Mouse (Mus musculus) right cerebral cortex, adult 18-20 months (tissue): ENCODE measurements around the gene 4930578G10Rik.
A peak's percentile ranks its signal among the peaks of the same experiment; 100 is the strongest.
"Not testable (repeated sequence)": the region's sequence is repeated elsewhere in the genome, so short reads cannot be mapped to it uniquely, and the experiment has no call there.

Experiments used
- DNase-seq: peaks from one replicate; pipeline ENCODE4 v3.0.0; 2022; ENCODE audit warnings: mixed read lengths

The 4930578G10Rik gene

DNA sequence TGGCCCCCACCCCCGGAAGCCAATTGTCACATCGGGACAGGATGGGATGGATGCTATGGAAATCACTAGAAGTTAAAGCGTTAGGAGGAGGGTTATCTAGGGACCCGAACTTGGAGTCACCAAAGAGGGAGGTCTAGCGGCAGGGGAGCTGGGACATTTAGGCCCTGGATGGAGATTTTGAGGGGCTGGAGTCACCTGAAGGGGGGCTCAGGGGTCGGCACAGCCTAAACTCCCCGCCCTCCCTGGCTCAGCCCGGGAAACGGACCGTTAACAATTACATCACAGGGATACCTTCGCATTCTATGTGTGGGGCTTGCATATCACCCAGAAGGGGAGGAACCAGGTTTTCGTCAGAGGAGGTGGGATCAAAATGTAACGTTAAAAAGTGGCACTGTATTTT, at the start of gene 4930578G10Rik:
TSS of gene 4930578G10Rik (plus strand) at position 301 of the 400 bp plus-strand sequence.
- not testable (repeated sequence) for DNase-seq

DNA sequence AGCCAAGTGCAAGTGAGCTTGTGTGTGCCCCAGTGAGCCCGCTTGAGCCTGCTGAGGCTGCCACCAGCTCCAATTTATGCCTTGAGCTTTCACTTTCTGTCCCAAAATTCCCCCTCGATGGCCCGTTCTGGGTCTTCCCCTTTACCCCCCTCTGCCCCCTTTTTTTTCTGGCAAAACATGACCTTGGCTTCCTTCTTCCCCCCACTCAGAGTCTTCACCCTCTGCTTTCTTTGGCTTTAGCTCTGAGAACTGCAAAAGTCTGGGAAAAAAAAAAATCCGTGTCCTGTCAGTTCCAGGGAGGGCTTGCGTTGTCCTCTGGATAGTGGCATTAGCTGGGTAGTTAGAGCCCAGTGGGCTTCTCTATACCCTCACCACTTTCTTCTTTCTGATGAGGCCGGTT, 21.1 kb downstream of the 4930578G10Rik start, which contains the start of gene Ccl19:
TSS of gene Ccl19 (minus strand) at position 101 of the 400 bp plus-strand sequence.
- DNase-seq, result not testable (repeated sequence)

DNA sequence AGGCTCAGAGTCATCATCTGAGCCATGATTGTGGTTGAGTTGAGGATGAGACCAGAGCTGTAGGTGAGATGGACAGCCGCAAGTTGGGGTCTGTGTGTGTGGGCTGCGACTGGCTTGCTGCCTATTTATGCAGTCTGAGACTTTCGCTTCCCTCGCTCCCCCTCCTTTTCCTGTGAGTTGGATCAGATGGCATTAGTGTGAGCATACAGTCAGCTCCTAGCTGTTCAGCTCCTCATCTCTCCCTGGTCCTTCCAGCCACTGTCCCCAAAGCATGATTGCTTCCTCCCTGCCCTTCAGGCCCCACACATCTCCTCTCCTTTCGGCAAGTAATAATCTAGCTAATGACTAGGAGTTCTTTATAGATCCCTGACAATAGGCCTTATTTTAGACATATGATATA, 38.5 kb downstream of the 4930578G10Rik start, which contains the start of gene Ccl21a:
TSS of gene Ccl21a (minus strand) at position 101 of the 400 bp plus-strand sequence.
- not testable (repeated sequence) for DNase-seq

DNA sequence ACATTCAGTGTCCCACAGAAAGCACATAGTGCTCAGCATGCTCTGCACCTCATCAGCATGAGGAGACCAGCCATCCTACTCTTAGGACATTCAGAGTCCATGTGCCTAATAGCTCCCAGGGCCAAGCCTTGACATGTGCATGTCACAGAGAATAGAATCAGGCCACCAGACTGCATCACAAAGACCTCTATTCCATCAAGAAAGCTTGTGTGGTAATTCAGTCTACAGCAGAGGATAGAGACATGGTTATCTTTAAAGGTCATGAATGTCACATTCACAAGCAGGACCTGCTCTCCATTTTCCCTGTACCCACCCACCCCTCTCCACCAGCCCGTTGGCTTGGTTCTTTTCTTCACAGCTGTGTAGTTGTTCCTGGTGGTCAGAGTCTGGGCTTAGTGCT, 118.4 kb downstream of the 4930578G10Rik start, which contains the start of gene Fam205a1:
TSS of gene Fam205a1 (minus strand) at position 101 of the 400 bp plus-strand sequence.
- DNase-seq, result not testable (repeated sequence)

DNA sequence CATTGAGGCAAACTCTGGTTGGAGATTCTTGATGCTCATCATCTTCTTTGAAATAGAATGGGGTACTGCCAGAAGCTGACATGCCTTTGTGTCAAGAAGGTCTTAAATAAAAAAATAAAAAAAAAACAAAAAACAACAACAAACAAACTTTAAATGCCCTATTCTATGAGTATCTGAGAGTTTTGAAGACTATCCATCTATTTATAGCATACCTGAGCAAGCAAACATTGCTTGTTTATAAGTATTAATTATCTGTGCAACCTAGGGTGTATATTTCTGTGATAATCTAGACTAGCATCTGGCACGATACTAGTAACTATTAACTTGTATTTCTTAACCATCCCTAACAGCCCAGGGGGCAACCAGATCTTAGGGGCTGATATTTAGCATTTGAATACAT, 121.3 kb downstream of the 4930578G10Rik start, which contains the start of gene Gm12394:
TSS of gene Gm12394 (minus strand) at position 101 of the 400 bp plus-strand sequence.
- DNase-seq, result not testable (repeated sequence)

DNA sequence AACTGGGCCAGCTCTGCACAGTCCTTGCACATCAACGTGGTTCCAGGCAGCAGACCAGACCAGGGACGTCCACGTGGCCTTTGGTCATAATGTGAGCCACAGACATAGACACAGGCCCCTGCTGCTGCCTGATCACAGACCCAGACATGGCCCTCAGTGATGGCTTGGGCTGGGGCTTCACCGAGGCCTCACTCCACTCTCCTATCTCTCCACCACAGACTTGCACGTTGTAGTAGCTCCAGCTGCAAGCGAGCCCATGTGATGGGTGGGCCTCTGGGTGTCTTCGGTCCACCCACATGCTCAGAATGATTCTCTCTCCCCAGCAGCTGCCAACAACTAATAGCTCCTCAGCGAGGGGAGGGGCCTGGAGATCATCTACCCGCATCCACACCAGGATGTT, 125.1 kb downstream of the 4930578G10Rik start:
- DNase-seq, result not testable (repeated sequence)

DNA sequence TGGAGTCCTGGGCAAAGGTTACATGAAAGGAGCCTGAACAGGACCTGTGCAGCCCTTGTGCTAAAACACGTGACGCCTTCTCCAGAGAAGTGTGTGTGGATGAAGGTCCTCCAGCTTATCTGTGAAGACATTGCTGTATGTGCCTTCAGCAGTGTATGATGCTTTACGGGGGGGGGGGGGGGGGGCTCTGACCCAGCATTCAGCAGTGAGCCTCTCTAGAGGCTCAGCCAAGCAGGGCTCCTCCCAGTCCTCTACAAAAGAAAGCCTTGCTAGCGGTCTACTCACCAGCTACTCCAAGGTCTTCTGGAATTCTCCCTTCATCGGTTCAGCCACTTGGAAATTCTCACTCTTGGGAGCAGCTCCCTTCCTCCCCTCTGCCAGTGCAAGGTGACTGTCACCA, 128.1 kb downstream of the 4930578G10Rik start:
- not testable (repeated sequence) for DNase-seq

DNA sequence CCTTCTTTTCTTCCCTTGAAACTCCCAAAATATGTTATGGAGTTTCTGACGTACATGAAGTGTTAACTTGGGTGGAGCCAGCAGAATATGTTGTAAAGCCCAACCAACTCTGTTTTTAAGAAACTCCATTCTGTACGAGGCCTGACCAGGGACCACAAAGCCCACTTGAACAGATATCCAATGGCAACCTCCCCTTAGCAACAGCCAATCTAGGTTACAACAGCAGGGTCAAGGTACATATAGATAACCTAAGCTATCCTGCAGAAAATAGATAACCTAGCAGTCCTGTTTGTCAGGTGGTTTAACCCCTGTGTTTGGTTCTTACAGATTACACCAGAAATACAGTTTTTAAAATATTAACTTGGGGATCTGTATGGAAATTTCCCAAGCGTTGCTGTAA, 132.0 kb downstream of the 4930578G10Rik start:
- DNase-seq, result no peak

DNA sequence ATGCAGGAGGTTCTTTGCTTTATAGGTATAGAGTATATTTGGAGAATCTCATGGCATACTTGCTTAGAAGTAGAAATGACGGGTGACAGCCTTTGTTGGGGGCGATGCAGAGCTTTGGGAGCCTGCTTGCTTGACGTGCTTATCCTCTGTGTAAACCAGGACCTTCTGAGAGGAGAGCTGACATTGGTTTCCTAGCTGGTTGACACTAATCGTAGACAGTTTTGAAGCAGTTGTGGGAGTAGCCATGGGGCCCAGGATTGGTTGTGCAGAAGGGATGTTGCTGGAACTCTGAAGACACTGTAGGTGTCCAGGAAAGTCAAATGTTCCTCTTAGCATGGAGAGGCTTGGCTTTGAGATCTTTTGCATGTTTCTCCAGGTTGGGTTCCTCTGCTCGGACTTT, 132.8 kb downstream of the 4930578G10Rik start:
- no peak for DNase-seq

DNA sequence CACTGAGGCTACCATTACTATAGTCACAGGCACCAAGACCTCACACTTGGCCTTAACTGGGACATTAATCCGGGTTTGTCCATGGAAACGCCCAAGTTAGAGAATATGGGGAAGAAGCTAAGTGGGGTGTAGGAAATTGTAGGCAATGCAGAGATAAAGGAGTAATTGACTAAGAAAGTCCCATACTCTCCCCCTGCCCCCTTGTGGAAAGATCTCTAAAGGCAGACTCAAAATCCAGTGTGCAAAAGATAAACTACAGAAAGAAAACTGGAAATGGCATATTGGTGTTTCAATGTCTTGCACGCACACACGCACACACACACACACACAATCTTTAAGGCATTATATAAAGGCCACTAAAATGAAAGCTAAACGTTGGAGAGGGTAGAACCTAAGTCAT, 135.4 kb downstream of the 4930578G10Rik start:
- DNase-seq, result no peak

DNA sequence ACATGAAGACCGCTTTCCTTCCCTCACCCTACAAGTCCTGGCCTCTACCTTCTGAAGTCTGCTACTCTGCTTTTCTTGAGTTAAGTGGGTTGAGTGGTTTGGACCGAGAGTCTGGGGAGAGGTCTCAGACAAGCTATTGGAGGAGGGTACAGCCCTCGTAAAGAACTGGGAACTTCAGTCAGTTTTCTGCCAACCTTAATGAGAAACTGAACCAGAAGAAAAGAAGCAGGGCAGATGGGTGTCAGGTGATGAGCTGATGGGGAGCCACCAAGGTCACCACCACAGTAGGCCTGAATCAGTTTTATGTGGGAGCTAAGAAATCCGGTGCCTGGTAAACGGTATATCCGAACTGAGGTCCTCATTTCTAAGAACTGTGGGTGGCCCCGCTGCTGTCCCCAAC, 136.8 kb downstream of the 4930578G10Rik start:
- no peak for DNase-seq

DNA sequence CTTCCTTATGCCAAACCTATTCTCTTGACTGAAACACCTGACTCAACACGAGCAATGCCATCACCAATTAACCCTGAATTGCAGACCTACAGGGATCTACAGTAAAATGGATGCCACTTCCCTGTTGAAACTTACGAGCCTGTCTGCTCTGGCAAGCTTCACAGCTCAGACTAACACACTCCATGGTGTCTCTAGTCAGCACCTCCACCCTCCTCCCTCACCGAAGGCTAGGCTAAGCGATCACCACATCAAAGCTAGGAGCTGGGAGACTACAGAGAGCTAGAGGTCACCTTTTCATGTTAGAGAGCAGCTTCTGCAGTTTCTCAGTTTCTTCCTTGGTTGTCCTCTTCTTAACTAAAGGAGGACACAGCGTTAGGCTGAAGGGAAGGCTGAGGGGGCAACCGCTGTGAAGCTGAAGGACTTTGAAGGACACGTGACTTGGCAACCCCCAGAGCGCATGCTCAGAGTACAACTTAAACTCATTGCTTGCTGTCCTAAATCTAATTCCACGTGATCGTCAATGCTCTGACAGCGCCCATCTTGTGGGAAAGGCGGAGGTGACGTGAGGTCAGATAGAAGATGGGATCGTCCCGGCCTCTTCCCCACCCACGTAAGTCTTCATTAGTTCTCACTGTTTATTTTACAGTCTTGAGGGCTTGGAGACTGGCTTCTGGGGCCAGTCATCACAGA, 137.5 kb downstream of the 4930578G10Rik start:
- no peak for DNase-seq

DNA sequence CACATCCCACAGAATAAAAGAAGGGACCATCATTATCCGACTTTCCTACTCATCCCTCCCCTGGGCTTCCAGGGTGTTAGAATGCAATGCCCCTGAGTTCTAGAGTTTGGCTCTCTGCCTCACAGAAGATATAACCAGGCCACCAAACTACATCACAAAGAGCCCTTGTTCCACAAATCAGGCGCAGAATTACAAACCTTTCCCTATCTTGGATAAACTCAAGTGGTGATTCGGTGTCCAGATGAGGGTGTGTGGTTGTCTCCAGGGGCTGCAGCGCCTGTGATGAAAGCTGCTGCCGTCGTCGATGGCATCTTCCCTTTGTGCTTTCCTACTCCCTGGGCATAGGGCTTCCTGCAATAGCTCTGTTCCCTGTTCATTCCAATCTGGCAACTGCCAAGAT, 138.8 kb downstream of the 4930578G10Rik start, which contains the start of gene Fam205c:
TSS of gene Fam205c (minus strand) at position 101 of the 400 bp plus-strand sequence.
- no peak for DNase-seq

DNA sequence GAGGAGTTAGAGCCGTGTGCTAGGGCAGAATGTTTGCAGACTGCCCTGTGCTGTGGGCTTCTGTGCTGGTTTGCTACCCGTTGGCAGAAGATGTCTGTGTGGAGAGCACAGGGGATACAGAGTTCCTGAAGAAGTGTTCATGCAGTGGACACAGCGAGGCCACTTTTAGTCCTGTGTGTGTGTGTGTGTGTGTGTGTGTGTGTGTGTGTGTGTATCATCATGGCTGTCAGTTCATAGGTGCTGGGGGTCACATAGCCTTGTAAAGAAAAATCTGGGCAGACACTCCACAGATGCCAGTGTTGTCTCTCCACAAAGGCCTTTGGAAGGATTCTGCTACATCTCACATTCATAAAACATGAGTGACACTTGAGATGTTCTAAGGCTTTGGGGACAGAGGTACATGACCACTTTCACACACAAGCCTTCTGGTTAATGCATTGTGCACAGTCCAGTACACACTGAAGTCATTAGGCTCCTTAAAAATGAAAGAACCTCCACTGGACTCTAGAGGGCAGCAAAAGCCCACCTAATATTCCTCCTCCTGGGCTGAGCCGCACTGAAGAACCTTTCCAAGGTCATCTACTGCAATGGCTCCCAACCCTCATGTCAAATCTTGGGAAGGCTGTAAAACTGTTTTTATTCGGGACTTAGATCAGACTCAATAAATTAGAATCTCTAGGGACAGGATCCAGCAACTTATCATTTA, 141.4 kb downstream of the 4930578G10Rik start:
- peak; percentile 59 for DNase-seq

DNA sequence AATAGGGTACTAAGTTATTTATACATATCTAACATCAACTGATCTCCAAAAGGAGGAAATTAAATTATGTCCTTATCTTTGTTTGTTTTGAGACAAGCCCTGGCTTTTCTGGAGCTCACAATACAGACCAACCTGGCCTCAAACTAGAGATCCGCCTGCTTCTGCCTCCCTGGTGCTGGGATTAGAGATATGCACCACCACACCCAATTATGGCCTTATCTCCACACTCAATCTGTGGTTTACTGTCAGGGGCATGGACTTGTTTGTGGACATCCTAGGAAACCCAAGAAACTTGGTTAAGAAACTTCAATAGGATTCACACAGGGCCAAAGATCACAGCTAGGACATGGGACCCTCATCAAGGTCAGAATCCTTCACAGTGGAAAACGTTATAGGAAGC, 142.3 kb downstream of the 4930578G10Rik start:
- no peak for DNase-seq

DNA sequence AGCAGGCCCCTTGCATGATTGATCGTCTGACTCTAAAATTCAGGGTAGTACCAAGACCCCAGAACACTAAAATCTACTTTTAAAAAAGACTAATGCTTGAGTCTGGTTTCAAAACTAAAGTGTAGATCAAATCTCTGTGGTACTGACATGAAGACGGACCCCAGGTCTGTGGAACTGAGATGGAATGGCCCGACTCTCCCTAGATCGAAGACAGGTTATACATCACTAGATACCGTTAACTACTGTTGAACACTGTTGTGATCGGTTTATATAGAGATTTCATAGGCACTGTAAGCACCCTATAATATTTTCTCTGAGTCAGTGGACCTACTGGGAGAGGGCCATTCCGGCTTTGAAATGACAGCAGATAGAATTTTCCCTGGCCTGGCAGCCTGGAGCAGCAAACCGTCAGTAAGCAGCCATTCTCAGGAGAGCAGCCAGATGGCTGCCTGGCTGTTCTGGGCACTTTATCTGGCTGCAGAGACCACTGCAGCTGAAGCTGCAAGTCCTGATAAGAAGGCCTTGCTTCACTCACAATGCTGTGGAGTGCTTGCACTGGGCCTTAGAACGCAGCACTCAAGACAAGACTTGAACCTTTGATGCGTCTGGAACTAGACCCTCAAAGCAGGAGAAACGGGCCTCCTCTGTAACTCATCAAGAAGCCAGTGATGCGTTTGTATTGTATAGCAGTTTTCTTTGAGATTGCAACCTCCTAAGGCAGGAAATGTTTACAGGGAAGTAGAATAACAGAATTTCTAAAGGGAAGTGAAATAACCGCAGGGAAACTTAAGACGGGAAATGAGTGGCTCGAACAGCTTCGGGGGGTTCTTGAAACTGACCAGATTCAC, 144.7 kb downstream of the 4930578G10Rik start:
- no peak for DNase-seq

DNA sequence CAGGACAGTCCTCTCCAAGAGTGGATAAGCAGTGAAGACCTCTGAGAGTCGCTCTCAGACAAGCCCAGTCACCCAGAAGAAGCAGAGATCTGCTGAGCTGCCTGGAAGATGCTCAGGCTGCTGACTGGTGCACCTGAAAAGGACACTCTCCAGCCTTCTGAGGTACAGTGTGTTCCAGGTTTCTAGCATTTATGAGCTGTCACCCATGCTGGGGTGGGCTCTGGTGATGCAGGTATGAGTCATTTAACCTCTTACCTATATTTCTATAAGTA, 145.3 kb downstream of the 4930578G10Rik start:
- DNase-seq, result no peak

DNA sequence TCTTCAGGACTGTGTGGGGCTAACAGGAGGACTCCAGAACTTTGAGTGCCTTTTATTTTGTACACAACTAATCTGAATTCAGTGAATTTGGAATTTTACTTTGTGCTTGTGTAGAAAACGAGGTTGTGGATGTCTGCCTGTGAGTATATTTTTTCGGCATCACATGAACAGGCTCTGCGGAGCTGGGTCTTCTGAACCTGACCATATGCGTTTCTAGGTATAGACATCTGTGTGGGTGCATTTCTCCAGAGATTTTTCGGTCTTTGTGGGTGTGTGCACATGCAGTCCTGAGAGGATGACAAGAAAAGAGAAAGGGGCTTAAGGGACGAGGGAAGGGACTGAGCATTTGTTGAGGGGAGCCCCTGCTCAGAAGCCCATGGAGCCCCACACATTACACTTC, 151.6 kb downstream of the 4930578G10Rik start:
- DNase-seq, result peak; percentile 62

DNA sequence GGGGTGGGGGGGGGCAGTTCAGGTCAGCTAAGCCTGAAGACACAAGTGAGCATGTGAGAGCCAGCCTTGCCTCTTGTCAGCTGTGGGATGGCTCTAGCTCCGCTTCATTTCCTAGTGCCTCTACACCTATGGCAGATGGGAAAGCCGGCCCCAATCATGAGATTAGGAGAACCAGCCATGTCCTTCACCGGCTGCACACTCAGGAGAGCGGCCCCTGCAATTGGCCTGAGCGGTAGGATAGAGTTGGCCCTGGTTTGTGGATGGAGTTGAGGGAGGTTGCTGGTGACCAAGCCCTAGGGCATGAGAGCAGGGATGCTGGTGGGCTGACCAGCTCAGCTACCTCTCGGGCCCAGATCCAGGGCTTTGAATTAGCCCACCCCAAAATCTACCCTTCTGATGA, 153.5 kb downstream of the 4930578G10Rik start:
- DNase-seq, result no peak

DNA sequence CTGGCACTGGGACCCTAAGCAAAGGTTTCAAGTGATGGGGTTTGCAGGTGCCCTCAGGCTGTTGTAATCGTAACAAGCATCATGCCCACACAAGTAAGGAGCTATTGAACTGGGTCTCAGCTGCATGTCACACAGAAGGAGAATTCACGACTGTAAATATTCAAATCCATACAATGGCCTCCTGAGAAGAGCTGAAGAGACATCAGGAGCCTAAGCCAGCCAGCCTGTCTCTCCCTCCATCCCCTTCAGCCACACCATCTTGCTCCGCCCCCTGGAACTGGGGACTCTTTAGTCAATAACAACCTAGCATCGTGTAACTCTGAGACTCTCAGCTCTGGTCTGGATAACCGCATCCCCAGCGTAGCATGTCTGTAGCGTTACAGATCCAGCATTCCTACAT, 155.8 kb downstream of the 4930578G10Rik start:
- DNase-seq, result no peak

DNA sequence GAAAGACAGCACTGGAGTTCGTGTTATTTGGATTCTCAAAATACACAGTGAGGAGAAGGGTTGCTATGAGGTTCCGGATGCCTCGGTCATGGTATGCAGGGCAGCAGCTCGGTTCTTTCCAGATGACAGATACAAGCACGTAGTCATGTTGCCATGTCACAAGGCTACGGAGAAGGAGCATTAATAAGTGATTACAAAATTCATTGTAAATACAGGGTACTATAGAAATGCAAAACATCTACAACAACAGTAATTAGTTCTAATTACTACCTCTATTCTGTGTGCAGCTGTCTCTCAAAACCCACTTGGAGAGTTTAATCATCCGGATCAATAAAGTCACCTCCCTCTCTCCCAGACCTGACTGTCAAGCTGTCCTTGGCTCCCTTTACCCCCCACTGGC, 159.8 kb downstream of the 4930578G10Rik start:
- DNase-seq, result no peak
